Mouse (Mus musculus) bone marrow, adult 2 months (tissue): ENCODE results near the gene Trim30d.
"Not testable (repeated sequence)": the region's sequence is repeated elsewhere in the genome, so short reads cannot be mapped to it uniquely, and the experiment has no call there.

Source experiments
- CTCF ChIP-seq: fragments of 200-500 bp; IDR thresholded peaks from 2 replicates; pipeline ENCODE4 v1.5.1; 2011; ENCODE audit warnings: low read length, control low read depth; ENCODE audit not compliant: control insufficient read depth, insufficient read depth
- POLR2A ChIP-seq: fragments of 200-500 bp; IDR thresholded peaks from 2 replicates; pipeline ENCODE4 v1.6.1; 2011; ENCODE audit warnings: low read depth, mild to moderate bottlenecking, control low read depth, low read length, borderline replicate concordance; ENCODE audit not compliant: control insufficient read depth

GRCm38 (mm10) chr7:104499464-104499863 is 8.2 kb downstream of the Trim30d start:
- not testable (repeated sequence) for TF ChIP-seq CTCF, POLR2A
